Mouse (Mus musculus): ENCODE measurements around the gene Rheb.
A peak's percentile ranks its signal among the peaks of the same experiment; 100 is the strongest.
"Not testable (repeated sequence)": the region's sequence is repeated elsewhere in the genome, so short reads cannot be mapped to it uniquely, and the experiment has no call there.

Gene Rheb

DNA sequence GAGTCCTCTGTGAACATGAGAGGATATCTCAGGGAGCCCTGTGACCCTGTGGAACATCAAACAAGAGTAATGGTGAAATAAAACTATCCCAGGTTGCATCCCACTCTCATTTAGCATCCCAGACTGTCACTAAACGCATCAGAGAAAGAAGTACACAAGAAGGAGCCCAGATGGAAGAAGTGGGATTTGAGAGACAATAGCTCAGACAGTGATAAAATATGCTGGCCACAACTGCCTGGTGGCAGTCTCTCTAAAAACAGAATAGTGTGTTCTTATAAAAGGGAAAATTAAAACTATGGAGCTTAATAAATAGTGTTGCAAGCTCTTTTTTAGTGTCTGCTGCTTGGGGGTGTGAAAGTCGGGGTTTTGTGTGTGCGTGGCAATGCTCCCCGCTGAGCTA is 59.5 kb downstream of the Rheb start:
- DNase-seq, result no peak

DNA sequence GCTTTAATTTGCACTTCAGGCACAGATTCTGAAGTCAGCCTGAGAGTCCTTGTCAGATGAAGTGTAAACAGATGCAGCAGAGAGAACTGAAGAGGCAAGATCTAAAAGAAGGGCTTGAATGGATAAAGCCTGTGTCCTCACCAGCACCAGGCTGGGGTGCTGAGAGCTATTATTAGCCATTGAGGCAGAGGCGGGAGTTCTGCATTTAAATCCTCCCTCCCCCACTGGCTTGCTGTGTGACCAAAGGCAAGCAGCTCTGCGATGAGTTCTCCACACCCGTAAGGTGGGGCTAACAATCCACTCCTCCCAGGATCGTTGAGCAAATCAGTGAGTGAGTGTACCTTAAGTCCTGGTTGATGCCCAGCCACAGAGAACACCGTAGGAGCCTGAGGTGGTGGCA is 61.4 kb downstream of the Rheb start:
- no peak for DNase-seq

DNA sequence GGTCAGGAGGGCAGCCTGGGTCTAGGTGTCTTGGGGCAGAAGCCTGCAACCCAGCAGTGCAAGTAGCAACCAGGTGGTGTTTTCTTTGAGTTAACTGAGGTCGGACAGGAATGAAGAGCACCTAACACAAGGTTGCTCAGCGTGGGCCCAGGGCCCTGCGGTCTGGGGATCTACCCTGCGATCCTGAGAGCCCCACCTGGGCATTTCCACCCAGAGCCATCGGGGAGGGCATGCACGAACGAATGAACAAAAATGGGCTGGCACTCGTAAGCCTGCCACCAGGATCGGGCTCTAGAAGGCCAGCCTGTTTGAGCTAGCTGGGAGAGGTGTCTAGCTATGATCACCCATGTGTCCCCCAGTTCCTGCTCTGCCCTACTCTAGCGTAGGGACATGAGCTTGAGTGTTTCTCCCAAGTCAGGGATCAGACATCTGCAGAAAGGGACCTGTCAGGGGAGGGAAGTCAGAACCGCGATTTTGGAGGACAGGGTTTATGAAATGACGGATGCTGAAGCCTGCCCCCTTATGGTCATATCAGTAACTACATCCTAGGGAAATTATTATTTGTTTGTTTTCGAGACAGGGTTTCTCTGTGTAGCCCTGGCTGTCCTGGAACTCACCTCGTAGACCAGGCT is 62.4 kb downstream of the Rheb start:
- DNase-seq, result peak; percentile 28

GRCm38 (mm10) chr5:24779321-24779720 is 63.1 kb downstream of the Rheb start:
- DNase-seq, result no peak

DNA sequence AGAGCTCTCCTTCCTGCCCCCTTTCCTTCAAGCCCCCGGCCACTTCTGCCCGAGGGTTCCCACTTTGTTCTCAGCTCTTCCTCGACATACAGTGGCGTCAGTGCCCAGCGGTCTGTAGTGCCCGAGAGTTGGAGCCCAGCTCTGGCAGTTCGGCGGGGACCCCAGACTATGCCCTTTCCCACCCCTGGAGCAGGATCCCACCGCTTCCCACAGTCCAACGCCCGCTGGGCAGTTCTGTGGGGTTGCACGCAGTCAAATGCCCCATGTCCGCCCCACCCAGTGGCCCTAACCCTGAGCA is 63.6 kb downstream of the Rheb start:
- DNase-seq, result no peak

GRCm38 (mm10) chr5:24778082-24778842 is 64.2 kb downstream of the Rheb start:
- DNase-seq, result no peak

DNA sequence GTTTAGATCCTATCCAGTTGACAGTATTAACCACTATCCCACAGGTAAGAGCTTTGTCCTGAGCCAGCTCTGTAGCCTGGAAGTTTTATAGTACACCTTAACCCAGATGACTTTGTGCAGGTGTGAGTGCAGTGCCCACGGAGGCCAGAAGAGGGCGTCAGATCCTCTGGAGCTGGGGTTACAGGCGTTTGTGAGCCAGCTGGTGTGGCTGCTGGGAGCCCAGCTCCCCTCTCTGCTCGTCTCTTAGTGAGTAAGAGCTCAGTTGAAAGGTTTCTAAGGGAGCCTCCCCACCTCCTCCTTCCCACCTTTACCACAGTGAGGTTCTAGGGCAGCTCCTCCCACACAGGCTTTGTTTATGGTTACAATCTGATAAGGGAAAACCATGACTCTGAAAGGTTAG is 65.7 kb downstream of the Rheb start:
- DNase-seq, result peak; percentile 76

DNA sequence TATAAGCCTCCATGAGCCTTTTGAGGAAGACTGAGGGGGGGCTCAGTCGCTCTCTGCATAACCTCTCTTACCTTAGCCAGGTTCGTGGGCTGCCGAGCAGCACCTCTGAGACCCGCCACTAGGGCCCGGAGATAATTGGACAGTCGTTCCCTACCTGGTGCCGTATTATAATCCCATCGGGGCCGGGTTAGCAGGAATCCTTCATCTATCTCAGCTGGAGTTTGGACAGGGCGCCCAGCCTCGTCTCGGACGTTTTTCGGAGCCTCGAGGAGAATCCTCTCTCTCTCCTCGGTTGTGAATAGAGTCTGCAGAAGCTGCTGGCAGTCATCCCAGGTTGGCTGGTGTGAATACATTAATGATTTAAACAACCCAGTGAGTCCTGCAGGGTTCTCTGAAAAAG is 67.9 kb downstream of the Rheb start:
- DNase-seq, result not testable (repeated sequence)

DNA sequence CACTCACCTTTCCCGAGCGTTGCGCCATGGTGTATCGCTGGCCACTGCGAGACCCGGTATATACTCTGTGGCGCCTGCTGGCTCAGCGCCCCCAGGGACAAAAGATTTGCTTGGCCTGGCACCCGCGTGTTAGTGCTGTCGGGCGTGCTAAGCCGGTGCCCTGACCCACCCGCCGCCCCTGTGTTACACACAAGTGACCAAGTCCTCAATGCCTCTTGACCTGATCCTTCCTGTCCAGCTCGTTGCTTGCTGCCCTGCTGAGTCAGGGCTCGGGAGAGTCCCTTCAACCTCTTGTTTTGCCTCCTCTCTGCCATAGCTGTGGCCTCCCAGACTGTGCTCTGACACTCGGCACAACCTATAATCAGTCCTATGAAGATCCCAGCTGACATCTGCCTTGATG is 84.6 kb downstream of the Rheb start, which contains the start of gene Crygn:
Gene Crygn, minus strand, starts transcription at position 193 of the 400 bp plus-strand sequence.
- no peak for DNase-seq

GRCm38 (mm10) chr5:24756931-24757330 is 85.5 kb downstream of the Rheb start:
- DNase-seq, result no peak

Measured in thymus, postnatal 4 days (tissue).